ENCODE assay signal across 10 mouse cellular contexts in the genomic region with DNA sequence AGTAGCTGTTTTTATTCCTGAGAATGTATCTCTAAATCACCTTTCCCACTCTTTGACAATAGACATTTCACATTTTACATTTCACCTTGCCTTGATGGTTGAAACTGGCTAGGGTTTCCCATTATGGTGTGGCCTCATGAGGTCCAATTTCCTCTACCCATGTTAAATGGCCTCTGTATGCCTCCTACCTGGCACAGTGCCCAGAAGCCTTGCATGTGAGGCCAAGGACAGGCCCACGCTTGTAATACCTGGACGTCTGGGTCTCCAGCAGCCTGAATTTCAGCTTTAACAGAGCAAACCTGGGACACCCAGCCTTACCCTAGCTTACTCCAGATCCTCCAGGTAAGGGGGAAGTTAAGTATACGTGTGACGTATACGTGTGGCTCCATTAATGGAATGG. TPM values are rescaled to one million over a fixed set of nuclear protein-coding genes. Genes with fewer than 3 reads are reported as not detected.
DNase-seq lines count a peak whose midpoint lies in the region; ATAC-seq and TF ChIP-seq lines count a peak whose summit lies in the region.
"Had no signal": no experiment of that assay in that cellular context is flagged by ENCODE, and none has a peak within 500 bp of the region (broad histone marks: within the 10 kb centered on the region; RNA-seq: fewer than 3 reads in every experiment).

No protein-coding gene starts in this region.

- TF ChIP-seq EP300 in liver, postnatal 0 days (IDR thresholded peaks at IDR 0.05; ENCODE audit: low read depth), result no peak

- DNase-seq in limb, embryonic 11.5 days (ENCODE audit: low spot score), result peak; percentile 34
- no peak for DNase-seq in limb, embryonic 10.5 days (ENCODE audit: low spot score)
- DNase-seq in liver, postnatal 0 days, result peak; percentile 64
- DNase-seq in urinary bladder, postnatal 10 days (ENCODE audit: low spot score), result peak; percentile 29
- no peak for DNase-seq in left cerebral cortex, adult 9 months (ENCODE audit: low spot score in 2 of 2)
- DNase-seq in right cerebral cortex, postnatal 36 days (ENCODE audit: low spot score in 2 of 2), result no peak

- no peak for TF ChIP-seq CTCF in liver, postnatal 0 days (IDR thresholded peaks at IDR 0.05; ENCODE audit: low read depth)

- WGBS in limb, embryonic 11.5 days, result 77% methylated on average over 5 of the region's 5 CpGs
- WGBS in limb, embryonic 10.5 days, result 91% methylated on average over 5 of the region's 5 CpGs
- 60% methylated on average over 5 of the region's 5 CpGs for WGBS in intestine, embryonic 15.5 days
- WGBS in liver, postnatal 0 days (ENCODE audit: insufficient replicate concordance), result 68% methylated on average over 5 of the region's 5 CpGs
- WGBS in forebrain, embryonic 15.5 days, result 68% methylated on average over 5 of the region's 5 CpGs

- no peak for ATAC-seq in limb, embryonic 11.5 days (ENCODE audit: insufficient number of reproducible peaks, low FRiP score, low TSS enrichment, low read depth)
- ATAC-seq in intestine, embryonic 15.5 days, result peak; percentile 62
- ATAC-seq in liver, postnatal 0 days, result peak; percentile 68
- no peak for ATAC-seq in forebrain, embryonic 15.5 days (replicated peaks)

- H3K4me2 ChIP-seq in limb, embryonic 11.5 days (ENCODE audit: low read depth, severe bottlenecking), result no peak overlapping the region
- H3K4me2 ChIP-seq in intestine, embryonic 15.5 days (replicated peaks), result peak overlapping the region; percentile 25; the same call in 1 of the 2 replicates
- peak overlapping the region; percentile 45 for H3K4me2 ChIP-seq in liver, postnatal 0 days (ENCODE audit: low read depth, low read length)
- H3K4me2 ChIP-seq in forebrain, embryonic 15.5 days (replicated peaks), result no peak overlapping the region

- H3K4me3 ChIP-seq in limb, embryonic 11.5 days (ENCODE audit: low read depth, low read length), result no peak overlapping the region
- no peak overlapping the region for H3K4me3 ChIP-seq in limb, embryonic 10.5 days
- H3K4me3 ChIP-seq in intestine, embryonic 15.5 days (replicated peaks), result no peak overlapping the region
- H3K4me3 ChIP-seq in liver, postnatal 0 days (ENCODE audit: low read depth, low read length), result no peak overlapping the region
- no peak overlapping the region for H3K4me3 ChIP-seq in forebrain, embryonic 15.5 days
- H3K4me3 ChIP-seq: megakaryocyte, embryonic 14.5 days had no signal

- H3K9me3 ChIP-seq in limb, embryonic 11.5 days (ENCODE audit: control insufficient read depth, low read length), result no peaks in the 10 kb centered on the region
- no peaks in the 10 kb centered on the region for H3K9me3 ChIP-seq in limb, embryonic 10.5 days (replicated peaks)
- no peaks in the 10 kb centered on the region for H3K9me3 ChIP-seq in intestine, embryonic 15.5 days
- H3K9me3 ChIP-seq in liver, postnatal 0 days (ENCODE audit: low read length), result no peaks in the 10 kb centered on the region
- H3K9me3 ChIP-seq in forebrain, embryonic 15.5 days, result no peaks in the 10 kb centered on the region
- H3K9me3 ChIP-seq: G1E; megakaryocyte, embryonic 14.5 days had no signal

- no peaks in the 10 kb centered on the region for H3K36me3 ChIP-seq in limb, embryonic 11.5 days (ENCODE audit: control insufficient read depth, insufficient read depth, low read length)
- H3K36me3 ChIP-seq in limb, embryonic 10.5 days, result no peaks in the 10 kb centered on the region
- H3K36me3 ChIP-seq in intestine, embryonic 15.5 days, result no peaks in the 10 kb centered on the region
- H3K36me3 ChIP-seq in liver, postnatal 0 days (replicated peaks; ENCODE audit: insufficient read depth, low read length), result no peaks in the 10 kb centered on the region
- no peaks in the 10 kb centered on the region for H3K36me3 ChIP-seq in forebrain, embryonic 15.5 days
- H3K36me3 ChIP-seq: G1E had no signal

- no peak overlapping the region for H3K9ac ChIP-seq in limb, embryonic 11.5 days (ENCODE audit: low read length)
- H3K9ac ChIP-seq in intestine, embryonic 15.5 days, result no peak overlapping the region
- no peak overlapping the region for H3K9ac ChIP-seq in liver, postnatal 0 days (replicated peaks)
- no peak overlapping the region for H3K9ac ChIP-seq in forebrain, embryonic 15.5 days (replicated peaks)

- H3K4me1 ChIP-seq in limb, embryonic 11.5 days (ENCODE audit: control insufficient read depth, insufficient read depth, low read length), result no peaks in the 10 kb centered on the region
- peaks cover 2% of the 10 kb centered on the region for H3K4me1 ChIP-seq in limb, embryonic 10.5 days
- H3K4me1 ChIP-seq in intestine, embryonic 15.5 days (replicated peaks), result peaks cover 3% of the 10 kb centered on the region; the same call in 1 of the 2 replicates
- peaks cover 25% of the 10 kb centered on the region for H3K4me1 ChIP-seq in liver, postnatal 0 days (ENCODE audit: insufficient read depth)
- H3K4me1 ChIP-seq in forebrain, embryonic 15.5 days, result no peaks in the 10 kb centered on the region

- H3K27me3 ChIP-seq in limb, embryonic 11.5 days (ENCODE audit: control insufficient read depth, insufficient read depth, low read length), result no peaks in the 10 kb centered on the region
- peaks cover 5% of the 10 kb centered on the region for H3K27me3 ChIP-seq in limb, embryonic 10.5 days (ENCODE audit: low read depth, poor library complexity, severe bottlenecking)
- H3K27me3 ChIP-seq in intestine, embryonic 15.5 days (replicated peaks), result no peaks in the 10 kb centered on the region
- no peaks in the 10 kb centered on the region for H3K27me3 ChIP-seq in liver, postnatal 0 days (ENCODE audit: insufficient read depth, low read length)
- no peaks in the 10 kb centered on the region for H3K27me3 ChIP-seq in forebrain, embryonic 15.5 days

- no peak overlapping the region for H3K27ac ChIP-seq in limb, embryonic 11.5 days (replicated peaks; ENCODE audit: low read depth, low read length)
- H3K27ac ChIP-seq in limb, embryonic 10.5 days, result no peak overlapping the region
- H3K27ac ChIP-seq in intestine, embryonic 15.5 days, result peak overlapping the region; percentile 73; the same call in 1 of the 2 replicates
- peak overlapping the region; percentile 57 for H3K27ac ChIP-seq in liver, postnatal 0 days (ENCODE audit: low read depth)
- H3K27ac ChIP-seq in forebrain, embryonic 15.5 days (replicated peaks), result no peak overlapping the region

RNA-seq across cellular contexts. Expression of a gene that starts 24.1 kb away (rescaled TPM):
- 0.33 and 0.55 TPM in 2 replicates for polyA plus RNA-seq in limb, embryonic 11.5 days (2014; fragmentation: Nextera tagmentation; extraction: Ambion mirVana)
- polyA plus RNA-seq in limb, embryonic 10.5 days (2016; fragmentation: Nextera tagmentation; extraction: Ambion mirVana), result 0.54 and 0.67 TPM in 2 replicates
- 3.1 and 3.9 TPM in 2 replicates for polyA plus RNA-seq in intestine, embryonic 15.5 days (2015; fragmentation: Nextera tagmentation; extraction: Ambion mirVana)
- polyA plus RNA-seq in liver, postnatal 0 days (2015; fragmentation: Nextera tagmentation; extraction: Ambion mirVana), result 0.15 and 0.31 TPM in 2 replicates
- polyA plus RNA-seq in forebrain, embryonic 15.5 days (2015; fragmentation: Nextera tagmentation; extraction: Ambion mirVana), result not detected in 2 replicates
- polyA plus RNA-seq: G1E had no signal

RNA-seq across cellular contexts. Expression of a gene that starts 26.4 kb away (rescaled TPM):
- polyA plus RNA-seq in limb, embryonic 11.5 days (2014; fragmentation: Nextera tagmentation; extraction: Ambion mirVana), result 61.9 and 71.4 TPM in 2 replicates
- polyA plus RNA-seq in limb, embryonic 10.5 days (2016; fragmentation: Nextera tagmentation; extraction: Ambion mirVana), result 76.0 and 78.5 TPM in 2 replicates
- polyA plus RNA-seq in intestine, embryonic 15.5 days (2015; fragmentation: Nextera tagmentation; extraction: Ambion mirVana), result 22.2 and 22.8 TPM in 2 replicates
- 3.1 and 3.9 TPM in 2 replicates for polyA plus RNA-seq in liver, postnatal 0 days (2015; fragmentation: Nextera tagmentation; extraction: Ambion mirVana)
- 40.2 and 41.0 TPM in 2 replicates for polyA plus RNA-seq in forebrain, embryonic 15.5 days (2015; fragmentation: Nextera tagmentation; extraction: Ambion mirVana)

RNA-seq across cellular contexts. Expression of a gene that starts 47.0 kb away (rescaled TPM):
- 0.81 and 1.0 TPM in 2 replicates for polyA plus RNA-seq in limb, embryonic 11.5 days (2014; fragmentation: Nextera tagmentation; extraction: Ambion mirVana)
- 0.77 and 0.96 TPM in 2 replicates for polyA plus RNA-seq in limb, embryonic 10.5 days (2016; fragmentation: Nextera tagmentation; extraction: Ambion mirVana)
- 0.06 and 0.18 TPM in 2 replicates for polyA plus RNA-seq in intestine, embryonic 15.5 days (2015; fragmentation: Nextera tagmentation; extraction: Ambion mirVana)
- polyA plus RNA-seq in liver, postnatal 0 days (2015; fragmentation: Nextera tagmentation; extraction: Ambion mirVana), result 0.06 and 0.07 TPM in 2 replicates
- polyA plus RNA-seq in forebrain, embryonic 15.5 days (2015; fragmentation: Nextera tagmentation; extraction: Ambion mirVana), result 0.46 and 0.72 TPM in 2 replicates

RNA-seq across cellular contexts. Expression of a gene that starts 57.4 kb away (rescaled TPM):
- polyA plus RNA-seq in limb, embryonic 11.5 days (2014; fragmentation: Nextera tagmentation; extraction: Ambion mirVana), result 0.62 and 0.65 TPM in 2 replicates
- polyA plus RNA-seq in limb, embryonic 10.5 days (2016; fragmentation: Nextera tagmentation; extraction: Ambion mirVana), result 1.2 and 1.5 TPM in 2 replicates
- 1.1 and 1.6 TPM in 2 replicates for polyA plus RNA-seq in intestine, embryonic 15.5 days (2015; fragmentation: Nextera tagmentation; extraction: Ambion mirVana)
- 0.78 and 1.2 TPM in 2 replicates for polyA plus RNA-seq in liver, postnatal 0 days (2015; fragmentation: Nextera tagmentation; extraction: Ambion mirVana)
- polyA plus RNA-seq in forebrain, embryonic 15.5 days (2015; fragmentation: Nextera tagmentation; extraction: Ambion mirVana), result 0.66 and 1.5 TPM in 2 replicates
- polyA plus RNA-seq: G1E had no signal

Comparison
In these comparisons a context has a peak if more than half of its experiments do, and no peak if none do; other contexts are left out.
1. DNase-seq: peak in limb, embryonic 11.5 days (single experiment), liver, postnatal 0 days (single experiment) and urinary bladder, postnatal 10 days (single experiment); none in limb, embryonic 10.5 days (single experiment), left cerebral cortex, adult 9 months (0 of 2) and right cerebral cortex, postnatal 36 days (0 of 2).
2. ATAC-seq: peak in intestine, embryonic 15.5 days (single experiment) and liver, postnatal 0 days (single experiment); none in limb, embryonic 11.5 days (single experiment) and forebrain, embryonic 15.5 days (single experiment).
3. H3K27ac ChIP-seq: peak in intestine, embryonic 15.5 days (single experiment) and liver, postnatal 0 days (single experiment); none in limb, embryonic 11.5 days (single experiment), limb, embryonic 10.5 days (single experiment) and forebrain, embryonic 15.5 days (single experiment).
4. H3K4me2 ChIP-seq: peak in intestine, embryonic 15.5 days (single experiment) and liver, postnatal 0 days (single experiment); none in limb, embryonic 11.5 days (single experiment) and forebrain, embryonic 15.5 days (single experiment).